Mouse (Mus musculus): ENCODE results near the gene Lsm14b. TPM values are rescaled to one million over a fixed set of nuclear protein-coding genes. Genes with fewer than 3 reads are reported as not detected.

Lsm14b gene
- 2.4 and 2.7 TPM in 2 replicates for polyA plus RNA-seq (2016; fragmentation: Nextera tagmentation; extraction: Ambion mirVana)

- H3K4me1 ChIP-seq, result peaks cover 42% of the 10 kb centered on the region
- H3K27me3 ChIP-seq (replicated peaks), result peaks cover 39% of the 10 kb centered on the region
- H3K4me3 ChIP-seq, result peak within 1 kb of the TSS; percentile 80
These were observed at the start of gene Lsm14b for GRCm38 (mm10) chr2:180024401-180025098. Lsm14b (plus strand) TSS chr2:180024987.

GRCm38 (mm10) chr2:179975851-179976250 is 48.9 kb upstream of the Lsm14b start:
- no peaks in the 10 kb centered on the region; the same call in 1 of the 2 replicates for H3K27me3 ChIP-seq (replicated peaks)
- H3K4me1 ChIP-seq, result peaks cover 57% of the 10 kb centered on the region
- peak overlapping the region; percentile 51; the same call in 1 of the 2 replicates for H3K4me2 ChIP-seq
- H3K9ac ChIP-seq, result peak overlapping the region; percentile 90
- H3K4me3 ChIP-seq, result peak overlapping the region; percentile 81
- peak overlapping the region; percentile 92 for H3K27ac ChIP-seq
- WGBS (ENCODE audit: insufficient replicate concordance), result 0% methylated on average over 3 of the region's 82 CpGs
- no peak for ATAC-seq
- H3K36me3 ChIP-seq, result no peaks in the 10 kb centered on the region
- no peaks in the 10 kb centered on the region for H3K9me3 ChIP-seq (replicated peaks)

More at GRCm38 (mm10) chr2:180024401-180025098, at the start of gene Lsm14b:
- under 1% methylated on average over 79 of the region's 80 CpGs for WGBS (ENCODE audit: insufficient replicate concordance)
- Histone ChIP-seq H3K36me3 (peaks cover 24% of the 10 kb centered on the region), H3K4me2 (peak within 1 kb of the TSS; percentile 97), H3K9ac (peak within 1 kb of the TSS; percentile 82), H3K27ac (peak within 1 kb of the TSS; percentile 95), H3K9me3 (replicated peaks) (no peaks in the 10 kb centered on the region)
- ATAC-seq, result peak; percentile 95

GRCm38 (mm10) chr2:179976295-179976627 is 48.5 kb upstream of the Lsm14b start:
- peak overlapping the region; percentile 90 for H3K9ac ChIP-seq
- H3K4me1 ChIP-seq, result peaks cover 53% of the 10 kb centered on the region
- H3K27me3 ChIP-seq (replicated peaks), result no peaks in the 10 kb centered on the region; the same call in 1 of the 2 replicates
- peak overlapping the region; percentile 51 for H3K4me2 ChIP-seq
- peak overlapping the region; percentile 81 for H3K4me3 ChIP-seq
- no peaks in the 10 kb centered on the region for H3K36me3 ChIP-seq
- peak overlapping the region; percentile 92 for H3K27ac ChIP-seq
- no peaks in the 10 kb centered on the region for H3K9me3 ChIP-seq (replicated peaks)
- WGBS (ENCODE audit: insufficient replicate concordance), result 0% methylated on average over 38 of the region's 54 CpGs
- peak; percentile 24 for ATAC-seq

GRCm38 (mm10) chr2:179976628-179977343 is 48.0 kb upstream of the Lsm14b start, which contains the start of gene Taf4:
Taf4 (minus strand) TSS chr2:179976646.
- Histone ChIP-seq H3K9me3 (replicated peaks) (no peaks in the 10 kb centered on the region), H3K4me2 (peak within 1 kb of the TSS; percentile 99), H3K4me1 (peaks cover 48% of the 10 kb centered on the region), H3K9ac (peak within 1 kb of the TSS; percentile 90), H3K27ac (peak within 1 kb of the TSS; percentile 92), H3K27me3 (replicated peaks) (no peaks in the 10 kb centered on the region; the same call in 1 of the 2 replicates), H3K4me3 (peak within 1 kb of the TSS; percentile 81), H3K36me3 (no peaks in the 10 kb centered on the region)
- WGBS (ENCODE audit: insufficient replicate concordance), result 0% methylated on average over 62 of the region's 84 CpGs
- peak; percentile 91 for ATAC-seq

- Histone ChIP-seq H3K9me3 (replicated peaks) (no peaks in the 10 kb centered on the region), H3K27ac (peak overlapping the region; percentile 92), H3K36me3 (no peaks in the 10 kb centered on the region), H3K4me1 (peaks cover 41% of the 10 kb centered on the region), H3K9ac (peak overlapping the region; percentile 90), H3K4me3 (peak overlapping the region; percentile 81), H3K4me2 (peak overlapping the region; percentile 83), H3K27me3 (replicated peaks) (no peaks in the 10 kb centered on the region; the same call in 1 of the 2 replicates)
- WGBS (ENCODE audit: insufficient replicate concordance), result 19% methylated on average over 10 of the region's 10 CpGs
- no peak for ATAC-seq
These were observed 47.3 kb upstream of the Lsm14b start for GRCm38 (mm10) chr2:179977344-179978025.

- H3K4me2 ChIP-seq, result peak overlapping the region; percentile 83; the same call in 1 of the 2 replicates
- no peak overlapping the region for H3K4me3 ChIP-seq
- ATAC-seq, result no peak
- H3K4me1 ChIP-seq, result peaks cover 33% of the 10 kb centered on the region
- H3K27ac ChIP-seq, result peak overlapping the region; percentile 3; the same call in 1 of the 2 replicates
- H3K36me3 ChIP-seq, result no peaks in the 10 kb centered on the region
- no peaks in the 10 kb centered on the region; the same call in 1 of the 2 replicates for H3K27me3 ChIP-seq (replicated peaks)
- H3K9me3 ChIP-seq (replicated peaks), result no peaks in the 10 kb centered on the region
- no peak overlapping the region for H3K9ac ChIP-seq
- 71% methylated on average over 3 of the region's 3 CpGs for WGBS (ENCODE audit: insufficient replicate concordance)
These were observed 46.5 kb upstream of the Lsm14b start for GRCm38 (mm10) chr2:179978250-179978649.

GRCm38 (mm10) chr2:179979836-179980235 is 45.0 kb upstream of the Lsm14b start:
- H3K9ac ChIP-seq, result no peak overlapping the region
- 55% methylated on average over 8 of the region's 8 CpGs for WGBS (ENCODE audit: insufficient replicate concordance)
- no peaks in the 10 kb centered on the region; the same call in 1 of the 2 replicates for H3K27me3 ChIP-seq (replicated peaks)
- peaks cover 17% of the 10 kb centered on the region for H3K4me1 ChIP-seq
- H3K9me3 ChIP-seq (replicated peaks), result no peaks in the 10 kb centered on the region
- H3K27ac ChIP-seq, result no peak overlapping the region
- no peak for ATAC-seq
- H3K4me2 ChIP-seq, result no peak overlapping the region
- no peaks in the 10 kb centered on the region for H3K36me3 ChIP-seq
- H3K4me3 ChIP-seq, result no peak overlapping the region

- no peak overlapping the region for H3K9ac ChIP-seq
- H3K4me3 ChIP-seq, result no peak overlapping the region
- no peaks in the 10 kb centered on the region for H3K36me3 ChIP-seq
- WGBS (ENCODE audit: insufficient replicate concordance), result 52% methylated on average over 4 of the region's 4 CpGs
- no peak overlapping the region for H3K4me2 ChIP-seq
- no peak overlapping the region for H3K27ac ChIP-seq
- H3K27me3 ChIP-seq (replicated peaks), result no peaks in the 10 kb centered on the region; the same call in 1 of the 2 replicates
- no peak for ATAC-seq
- no peaks in the 10 kb centered on the region for H3K9me3 ChIP-seq (replicated peaks)
- H3K4me1 ChIP-seq, result peaks cover 12% of the 10 kb centered on the region
These were observed 44.2 kb upstream of the Lsm14b start for GRCm38 (mm10) chr2:179980616-179981015.

- WGBS (ENCODE audit: insufficient replicate concordance), result 77% methylated on average over 3 of the region's 3 CpGs
- no peak for ATAC-seq
- Histone ChIP-seq H3K27me3 (replicated peaks) (no peaks in the 10 kb centered on the region; the same call in 1 of the 2 replicates), H3K36me3 (no peaks in the 10 kb centered on the region), H3K4me3 (no peak overlapping the region), H3K4me2 (no peak overlapping the region), H3K27ac (no peak overlapping the region), H3K9ac (no peak overlapping the region), H3K4me1 (peaks cover 7% of the 10 kb centered on the region), H3K9me3 (replicated peaks) (no peaks in the 10 kb centered on the region)
These were observed 42.1 kb upstream of the Lsm14b start for GRCm38 (mm10) chr2:179982715-179983114.

GRCm38 (mm10) chr2:179984830-179985229 is 40.0 kb upstream of the Lsm14b start:
- Histone ChIP-seq H3K27me3 (replicated peaks) (no peaks in the 10 kb centered on the region; the same call in 1 of the 2 replicates), H3K4me2 (no peak overlapping the region), H3K9me3 (replicated peaks) (no peaks in the 10 kb centered on the region), H3K4me1 (no peaks in the 10 kb centered on the region), H3K4me3 (no peak overlapping the region), H3K36me3 (no peaks in the 10 kb centered on the region), H3K27ac (no peak overlapping the region), H3K9ac (no peak overlapping the region)
- no peak for ATAC-seq
- 37% methylated on average over 7 of the region's 7 CpGs for WGBS (ENCODE audit: insufficient replicate concordance)

GRCm38 (mm10) chr2:179985695-179986094 is 39.1 kb upstream of the Lsm14b start:
- H3K4me3 ChIP-seq, result no peak overlapping the region
- no peak overlapping the region for H3K4me2 ChIP-seq
- no peaks in the 10 kb centered on the region; the same call in 1 of the 2 replicates for H3K27me3 ChIP-seq (replicated peaks)
- no peak for ATAC-seq
- no peak overlapping the region for H3K9ac ChIP-seq
- H3K36me3 ChIP-seq, result no peaks in the 10 kb centered on the region
- no peaks in the 10 kb centered on the region for H3K4me1 ChIP-seq
- WGBS (ENCODE audit: insufficient replicate concordance), result 92% methylated on average over 1 of the region's 1 CpGs
- no peaks in the 10 kb centered on the region for H3K9me3 ChIP-seq (replicated peaks)
- H3K27ac ChIP-seq, result no peak overlapping the region
